Mouse (Mus musculus) lung, embryonic 14.5 days (tissue): ENCODE measurements around the gene Rad50. TPM values are rescaled to one million over a fixed set of nuclear protein-coding genes. Genes with fewer than 3 reads are reported as not detected.

Experiments
- ATAC-seq: fragments of 200-750 bp; cut with Nextera tagmentation; 2 replicates; pipeline ENCODE4 v1.8.0; 2017; ENCODE audit warnings: mild to moderate bottlenecking, moderate TSS enrichment, moderate library complexity; ENCODE audit not compliant: insufficient read depth
- DNase-seq: peaks from one replicate; pipeline ENCODE4 v3.0.0-alpha.2; 2015
- H3K27ac ChIP-seq: fragments of 300-500 bp; sonication (generic); 2 replicates; pipeline ENCODE4 v1.5.1; 2014; ENCODE audit warnings: low read depth, mild to moderate bottlenecking, moderate library complexity
- H3K27me3 ChIP-seq: fragments of 300-500 bp; sonication (generic); 2 replicates; pipeline ENCODE4 v1.6.1; 2014; ENCODE audit warnings: low read length, control low read depth; ENCODE audit not compliant: insufficient read depth
- H3K36me3 ChIP-seq: fragments of 300-500 bp; sonication (generic); 2 replicates; pipeline ENCODE4 v1.6.1; 2014; ENCODE audit warnings: control low read depth; ENCODE audit not compliant: insufficient read depth
- H3K4me1 ChIP-seq: fragments of 300-500 bp; sonication (generic); 2 replicates; pipeline ENCODE4 v1.6.1; 2014; ENCODE audit warnings: antibody characterized with exemption, control low read depth; ENCODE audit not compliant: insufficient read depth
- H3K4me2 ChIP-seq: fragments of 300-500 bp; sonication (generic); 2 replicates; pipeline ENCODE4 v1.6.1; 2014; ENCODE audit warnings: mild to moderate bottlenecking
- H3K4me3 ChIP-seq: fragments of 300-500 bp; sonication (generic); 2 replicates; pipeline ENCODE4 v1.5.1; 2014; ENCODE audit warnings: low read depth, low read length
- H3K9ac ChIP-seq: fragments of 300-500 bp; sonication (generic); 2 replicates; pipeline ENCODE4 v1.6.1; 2014
- H3K9me3 ChIP-seq: fragments of 300-500 bp; sonication (generic); 2 replicates; pipeline ENCODE4 v1.6.1; 2016; ENCODE audit warnings: low read depth, low read length, control low read depth
- CTCF ChIP-seq: IDR thresholded peaks from 2 replicates; pipeline ENCODE4 v1.5.1; 2016; ENCODE audit warnings: antibody characterized with exemption, low read depth
- WGBS: fragments of 180-500 bp; shearing (Covaris S2); extraction: QIAGEN DNeasy Blood & Tissue Kit; methylation state at CpG from one replicate; pipeline ENCODE4 v1.1.7; 2014; 5-methylcytosine and 5-hydroxymethylcytosine counted together
- polyA plus RNA-seq: library from polyadenylated mRNA; unstranded; fragments of >200 nt; fragmentation: Nextera tagmentation; extraction: Ambion mirVana; gene quantifications from 2 replicates; pipeline ENCODE4 v1.2.1, GENCODE M21; 2014

Gene Rad50
- polyA plus RNA-seq, 1 experiment from 2014 or later, result 32.3 TPM

- ATAC-seq (no peak), DNase-seq (no peak)
- H3K4me1 ChIP-seq, result no peaks in the 10 kb centered on the region
- WGBS, result 63% methylated on average over 6 of the region's 6 CpGs
- no peak for TF ChIP-seq CTCF
- H3K27ac ChIP-seq, result no peak overlapping the region
- H3K36me3 ChIP-seq, result no peaks in the 10 kb centered on the region
- H3K4me3 ChIP-seq, result no peak overlapping the region
- no peak overlapping the region for H3K4me2 ChIP-seq
- no peak overlapping the region for H3K9ac ChIP-seq
- H3K9me3 ChIP-seq, result no peaks in the 10 kb centered on the region
- no peaks in the 10 kb centered on the region for H3K27me3 ChIP-seq
These were observed 84.7 kb downstream of the Rad50 start for GRCm38 (mm10) chr11:53622440-53622806.

- H3K4me2 ChIP-seq, result no peak overlapping the region
- H3K27me3 ChIP-seq, result no peaks in the 10 kb centered on the region
- TF ChIP-seq CTCF, result no peak
- no peaks in the 10 kb centered on the region for H3K36me3 ChIP-seq
- DNase-seq, result no peak
- no peaks in the 10 kb centered on the region for H3K9me3 ChIP-seq
- no peak overlapping the region for H3K4me3 ChIP-seq
- ATAC-seq, result no peak
- no peaks in the 10 kb centered on the region for H3K4me1 ChIP-seq
- no peak overlapping the region for H3K9ac ChIP-seq
- 80% methylated on average over 11 of the region's 11 CpGs for WGBS
- no peak overlapping the region for H3K27ac ChIP-seq
These were observed 85.3 kb downstream of the Rad50 start for GRCm38 (mm10) chr11:53621582-53622439.

GRCm38 (mm10) chr11:53620094-53620493 lies 87.0 kb downstream of the Rad50 start:
- Histone ChIP-seq H3K9me3 (no peaks in the 10 kb centered on the region), H3K9ac (no peak overlapping the region), H3K4me1 (no peaks in the 10 kb centered on the region), H3K36me3 (no peaks in the 10 kb centered on the region), H3K4me3 (no peak overlapping the region), H3K27ac (no peak overlapping the region), H3K27me3 (no peaks in the 10 kb centered on the region), H3K4me2 (no peak overlapping the region)
- no peak for TF ChIP-seq CTCF
- no peak for ATAC-seq
- no peak for DNase-seq
- WGBS, result 77% methylated on average over 4 of the region's 4 CpGs

GRCm38 (mm10) chr11:53619428-53619827 lies 87.7 kb downstream of the Rad50 start:
- Histone ChIP-seq H3K9ac (no peak overlapping the region), H3K27ac (no peak overlapping the region), H3K4me3 (no peak overlapping the region), H3K27me3 (no peaks in the 10 kb centered on the region), H3K4me2 (no peak overlapping the region), H3K4me1 (no peaks in the 10 kb centered on the region), H3K9me3 (no peaks in the 10 kb centered on the region), H3K36me3 (no peaks in the 10 kb centered on the region)
- WGBS, result 58% methylated on average over 6 of the region's 6 CpGs
- no peak for ATAC-seq
- DNase-seq, result no peak
- TF ChIP-seq CTCF, result no peak

- 66% methylated on average over 7 of the region's 7 CpGs for WGBS
- no peak for TF ChIP-seq CTCF
These were observed 88.4 kb downstream of the Rad50 start, which contains the start of gene Il4 for GRCm38 (mm10) chr11:53618619-53619198. Gene Il4 (minus strand): TSS chr11:53618669.

GRCm38 (mm10) chr11:53617562-53618109 lies 89.5 kb downstream of the Rad50 start:
- H3K27me3 ChIP-seq, result no peaks in the 10 kb centered on the region
- H3K4me3 ChIP-seq, result no peak overlapping the region
- no peaks in the 10 kb centered on the region for H3K9me3 ChIP-seq
- no peaks in the 10 kb centered on the region for H3K36me3 ChIP-seq
- TF ChIP-seq CTCF, result no peak
- no peak overlapping the region for H3K9ac ChIP-seq
- no peak for ATAC-seq
- 55% methylated on average over 4 of the region's 4 CpGs for WGBS
- no peak overlapping the region for H3K4me2 ChIP-seq
- DNase-seq, result no peak
- H3K27ac ChIP-seq, result no peak overlapping the region
- no peaks in the 10 kb centered on the region for H3K4me1 ChIP-seq

More at GRCm38 (mm10) chr11:53618619-53619198, 88.4 kb downstream of the Rad50 start, which contains the start of gene Il4:
- no peak within 1 kb of the TSS for H3K4me3 ChIP-seq
- no peaks in the 10 kb centered on the region for H3K36me3 ChIP-seq
- no peaks in the 10 kb centered on the region for H3K27me3 ChIP-seq
- no peak for DNase-seq
- no peaks in the 10 kb centered on the region for H3K4me1 ChIP-seq
- H3K9ac ChIP-seq, result no peak within 1 kb of the TSS
- no peak within 1 kb of the TSS for H3K27ac ChIP-seq
- no peak for ATAC-seq
- H3K9me3 ChIP-seq, result no peaks in the 10 kb centered on the region
- H3K4me2 ChIP-seq, result no peak within 1 kb of the TSS
